Mouse (Mus musculus) adrenal gland, postnatal 25 days (tissue): Measurements from ENCODE around the gene Pef1. TPM values are rescaled to one million over a fixed set of nuclear protein-coding genes. Genes with fewer than 3 reads are reported as not detected.

ENCODE experiments used
- DNase-seq: peaks from one replicate; pipeline ENCODE4 v3.0.0; 2021; ENCODE audit warnings: mixed read lengths
- total RNA-seq: library from RNA; stranded (reverse); gene quantifications from 2 replicates; pipeline ENCODE4 v1.2.3, GENCODE M21; 2021

Gene Pef1
- total RNA-seq, 1 experiment from 2014 or later, result 70.3 TPM

DNA sequence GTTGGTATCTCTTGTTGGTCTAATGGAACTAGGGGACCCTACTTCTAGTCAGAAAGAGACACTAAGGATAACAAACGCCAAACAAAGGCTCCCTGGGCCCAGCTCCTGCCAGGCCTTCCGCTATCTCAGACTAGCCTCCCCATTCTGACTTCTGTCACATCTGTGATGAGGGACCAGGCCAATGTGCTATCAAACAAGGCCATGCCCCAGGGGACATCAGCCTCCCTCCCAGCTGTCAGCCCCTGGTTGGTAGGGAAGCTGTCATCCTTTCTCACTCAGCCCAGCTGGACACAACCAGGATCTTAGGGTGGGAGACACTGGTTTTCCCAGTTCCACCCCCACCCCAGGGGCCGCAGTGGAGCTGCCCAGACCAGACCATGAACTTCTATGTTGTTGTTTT lies 7.2 kb upstream of the Pef1 start:
- DNase-seq, result no peak

DNA sequence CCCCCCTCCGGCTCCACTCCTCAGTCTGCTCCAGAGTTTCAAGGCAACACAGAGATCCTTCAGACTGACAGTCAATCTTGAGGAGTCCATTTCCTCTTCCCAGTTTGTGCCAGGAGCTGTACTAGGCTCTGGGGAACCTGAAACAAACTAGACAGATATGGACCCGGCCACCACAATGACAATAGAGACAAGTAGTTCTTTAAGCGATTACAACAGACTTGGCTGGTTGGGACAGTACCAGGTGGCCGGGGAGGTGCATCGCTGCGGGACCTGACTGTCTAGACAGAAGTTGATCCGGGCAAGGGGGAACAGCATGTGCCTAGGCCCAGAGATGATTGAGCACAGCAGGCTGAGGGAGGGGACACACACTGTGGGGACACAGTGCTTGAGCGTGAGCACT lies 1.2 kb upstream of the Pef1 start:
- DNase-seq, result no peak

DNA sequence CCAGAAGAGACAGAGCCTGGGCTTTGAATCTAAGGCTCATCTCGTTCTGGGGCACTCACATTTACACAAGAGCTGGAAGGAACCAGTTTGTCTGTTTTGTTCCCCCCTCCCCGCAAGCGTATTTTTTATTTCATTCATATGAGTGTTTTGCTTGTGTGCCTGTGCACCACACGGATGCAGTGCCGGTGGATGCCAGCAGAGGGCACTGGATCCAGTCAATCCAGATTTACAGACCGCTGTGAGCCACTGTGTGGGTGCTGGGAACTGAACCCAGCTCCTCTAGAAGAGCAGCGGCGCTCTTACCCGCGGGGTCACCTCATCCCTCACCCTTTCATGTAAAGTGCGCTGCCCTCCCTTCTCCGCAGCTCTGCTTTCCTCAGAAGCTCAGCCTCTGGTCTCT lies 1.3 kb downstream of the Pef1 start:
- DNase-seq, result no peak

- DNase-seq, result no peak
These were observed 2.2 kb downstream of the Pef1 start for GRCm38 (mm10) chr4:130104584-130104983.

- no peak for DNase-seq
These were observed 4.7 kb downstream of the Pef1 start for GRCm38 (mm10) chr4:130107065-130107443.

- peak; percentile 99 for DNase-seq
These were observed 5.2 kb downstream of the Pef1 start for GRCm38 (mm10) chr4:130107444-130108131.

DNA sequence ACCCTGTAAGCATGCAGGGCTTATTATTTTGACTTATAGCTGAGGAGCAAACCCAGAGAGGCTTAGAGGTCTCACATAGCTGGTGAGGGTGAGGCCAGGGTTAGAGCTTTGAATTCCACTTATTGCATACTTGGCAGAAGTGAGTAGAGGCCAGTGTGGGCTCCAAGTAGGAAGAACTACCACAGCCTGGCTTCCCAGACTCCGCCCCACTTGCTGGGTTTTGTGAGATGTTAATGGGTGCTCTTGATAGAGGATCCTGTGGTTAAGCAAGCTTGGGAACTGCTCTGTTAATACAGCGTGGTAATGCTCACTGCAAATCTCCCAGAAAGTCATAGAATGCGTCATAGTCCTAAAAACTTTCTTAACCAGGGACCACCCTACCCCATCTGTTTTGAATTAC lies 6.6 kb downstream of the Pef1 start:
- no peak for DNase-seq

- no peak for DNase-seq
These were observed 7.3 kb downstream of the Pef1 start for GRCm38 (mm10) chr4:130109666-130110065.

- no peak for DNase-seq
These were observed 7.7 kb downstream of the Pef1 start for GRCm38 (mm10) chr4:130110091-130110490.

GRCm38 (mm10) chr4:130112299-130112698 lies 9.9 kb downstream of the Pef1 start:
- DNase-seq, result peak; percentile 51

- no peak for DNase-seq
These were observed 10.4 kb downstream of the Pef1 start for GRCm38 (mm10) chr4:130112732-130113131.

GRCm38 (mm10) chr4:130120752-130121151 lies 18.4 kb downstream of the Pef1 start:
- no peak for DNase-seq

DNA sequence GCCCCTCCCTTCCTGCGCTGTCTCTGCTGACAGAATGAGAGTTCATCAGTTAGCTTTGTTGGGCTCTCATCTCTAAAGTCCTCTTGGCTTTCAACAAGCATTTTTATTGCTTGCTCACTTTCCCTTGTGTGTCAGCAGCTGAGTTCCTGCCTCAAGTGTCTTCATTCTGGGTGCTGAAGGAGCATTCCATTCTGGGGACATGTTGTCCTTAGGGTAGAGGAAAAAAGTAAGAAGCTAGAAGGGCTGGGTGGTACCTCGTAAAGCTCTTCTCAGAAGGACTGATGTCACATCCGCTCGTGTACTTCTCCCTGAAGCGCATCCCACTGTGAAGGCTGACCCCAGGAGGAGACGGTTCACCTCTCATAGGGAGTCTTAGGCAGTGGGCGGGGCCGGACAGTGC lies 19.2 kb downstream of the Pef1 start:
- no peak for DNase-seq

DNA sequence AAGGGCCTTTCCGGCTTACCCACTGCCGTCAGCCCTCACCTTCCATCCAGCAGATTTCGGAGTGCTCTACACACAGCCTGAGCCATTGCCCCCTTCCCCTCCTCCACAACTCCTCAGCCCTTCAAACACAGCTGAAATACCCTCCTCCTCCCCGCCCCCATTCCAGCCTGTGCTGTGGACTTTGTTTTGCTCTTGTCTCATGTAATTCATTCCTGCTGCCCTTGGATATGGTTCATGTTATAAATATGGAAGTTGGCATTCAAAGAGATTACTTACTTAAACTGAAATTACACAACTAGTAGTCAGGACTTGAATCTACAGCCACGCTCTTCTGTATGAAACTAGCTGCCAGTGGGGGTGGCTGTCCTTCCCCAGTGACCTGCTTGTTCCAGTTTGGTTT lies 20.7 kb downstream of the Pef1 start:
- no peak for DNase-seq

DNA sequence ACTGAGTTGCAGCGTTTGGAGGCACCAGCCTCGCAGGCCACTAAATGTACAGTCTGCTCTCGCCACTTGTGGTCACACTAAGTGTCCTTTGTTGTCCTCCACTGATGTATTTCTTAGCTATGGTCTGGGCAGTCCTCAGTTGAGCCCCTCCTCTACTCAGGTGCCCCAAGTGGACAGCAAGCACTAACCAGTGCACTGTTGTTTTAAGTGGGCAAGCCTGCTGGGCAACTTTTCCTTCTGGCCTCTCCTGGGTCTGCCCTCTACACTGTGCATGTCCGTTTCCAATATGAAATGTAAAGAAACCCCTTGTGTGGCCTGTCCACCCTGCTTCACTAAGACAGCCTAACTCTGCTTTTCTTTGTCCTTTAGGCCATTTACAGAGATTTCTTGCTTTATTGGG lies 21.8 kb downstream of the Pef1 start:
- no peak for DNase-seq

DNA sequence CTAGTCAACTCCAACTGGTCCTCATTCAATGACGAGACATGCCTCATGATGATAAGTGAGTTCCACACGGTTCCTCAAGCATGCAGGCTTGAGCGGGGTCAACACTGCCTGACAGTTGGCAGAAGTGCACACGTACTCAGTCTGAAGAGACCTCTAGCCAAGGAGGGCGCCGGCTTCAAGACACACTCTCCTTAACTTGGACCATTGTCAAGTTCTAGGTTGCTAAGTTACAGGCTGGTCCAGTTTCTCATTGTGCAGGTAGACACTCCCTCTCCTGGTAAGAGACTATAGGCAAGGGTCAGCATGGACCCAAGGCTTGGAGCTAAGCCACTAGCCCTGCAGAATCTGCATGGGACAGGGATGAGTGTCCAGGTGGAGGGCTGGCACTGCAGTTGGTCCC lies 22.8 kb downstream of the Pef1 start:
- DNase-seq, result no peak

DNA sequence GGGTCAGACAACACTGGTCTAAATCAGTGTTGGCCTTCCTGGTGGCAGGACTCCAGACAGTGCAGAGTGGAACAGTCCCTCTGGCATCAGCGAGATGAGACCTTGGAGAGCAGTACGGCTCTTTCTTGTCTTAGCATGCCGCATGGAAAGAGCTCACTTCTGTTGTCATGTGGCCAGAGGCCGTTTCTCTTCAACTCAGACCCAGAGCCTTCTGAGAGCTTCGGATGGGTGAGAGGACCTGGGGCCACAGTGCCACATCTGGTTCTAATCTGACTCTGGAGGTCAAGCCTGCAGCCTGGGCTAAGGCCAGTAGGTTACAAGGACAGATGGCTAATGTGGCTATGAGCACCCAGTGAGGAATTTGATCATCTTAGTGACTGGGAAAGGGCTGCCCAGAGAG lies 23.6 kb downstream of the Pef1 start:
- DNase-seq, result peak; percentile 48

DNA sequence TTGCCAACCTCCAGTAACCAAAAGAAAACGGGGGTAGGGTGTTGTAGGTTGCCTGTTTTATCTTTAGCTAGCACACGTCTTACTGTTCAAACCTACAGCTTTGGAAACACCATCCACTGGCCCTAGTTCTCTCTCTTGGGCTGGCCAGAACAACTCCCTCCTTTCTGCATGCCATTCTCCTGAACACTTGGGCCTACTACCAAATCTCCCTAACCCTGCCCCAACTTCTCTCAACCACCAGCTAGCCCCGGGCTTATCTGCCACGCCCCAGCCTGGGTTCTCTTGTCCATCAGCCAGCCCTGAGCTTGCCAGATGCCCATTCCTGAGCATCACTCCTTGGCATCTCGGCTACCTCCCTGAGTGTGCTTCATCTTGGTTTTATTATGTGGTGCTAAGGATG lies 26.5 kb downstream of the Pef1 start:
- no peak for DNase-seq

DNA sequence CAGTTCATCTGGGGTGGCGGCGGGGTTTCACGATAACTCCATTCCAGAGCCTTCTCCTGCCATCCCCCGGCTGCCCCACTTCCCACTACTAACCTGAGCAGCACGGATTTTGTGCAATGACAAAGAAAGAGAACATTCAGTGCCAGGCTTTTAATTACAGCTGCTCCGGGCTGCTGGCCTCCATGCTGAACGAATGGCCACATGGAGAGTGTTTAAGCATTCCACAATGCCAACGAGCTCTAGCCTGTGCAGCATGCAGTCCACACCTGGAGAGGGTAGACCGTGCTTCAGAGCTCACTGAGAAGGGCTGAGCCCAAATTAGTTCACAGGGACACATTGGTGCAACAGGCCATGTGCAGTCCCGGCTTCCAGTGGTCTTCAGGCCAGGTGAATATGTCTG lies 27.7 kb downstream of the Pef1 start:
- no peak for DNase-seq

- peak; percentile 35 for DNase-seq
These were observed 28.4 kb downstream of the Pef1 start for GRCm38 (mm10) chr4:130130641-130131350.

- DNase-seq, result no peak
These were observed 29.2 kb downstream of the Pef1 start for GRCm38 (mm10) chr4:130131448-130132105.

DNA sequence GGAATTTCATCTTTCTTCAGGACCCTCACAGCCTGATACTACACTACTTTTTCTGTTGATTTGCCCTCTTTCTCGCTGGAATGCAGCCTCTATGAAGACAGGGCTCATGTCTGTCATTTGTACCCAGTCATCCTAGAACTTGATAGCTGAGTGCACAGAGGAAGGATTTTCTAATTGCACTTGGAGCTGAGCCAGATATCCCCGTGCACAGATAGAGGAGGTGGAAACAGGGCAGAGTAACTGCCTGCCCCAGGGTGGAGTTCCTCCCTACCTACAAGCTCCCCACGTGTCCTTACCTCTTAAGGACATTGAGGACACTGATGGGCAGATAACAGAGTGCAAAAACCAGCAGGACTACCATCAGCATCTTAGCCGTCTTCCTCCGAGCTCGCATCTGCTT lies 31.0 kb downstream of the Pef1 start:
- no peak for DNase-seq

GRCm38 (mm10) chr4:130138441-130139213 lies 36.3 kb downstream of the Pef1 start:
- DNase-seq, result peak; percentile 80
